Mouse (Mus musculus) spleen, adult 2 months (tissue): ENCODE data around the gene Cntn4. TPM values are rescaled to one million over a fixed set of nuclear protein-coding genes. Genes with fewer than 3 reads are reported as not detected.
"Not testable (repeated sequence)": the region's sequence is repeated elsewhere in the genome, so short reads cannot be mapped to it uniquely, and the experiment has no call there.

Experiments used
- DNase-seq, 2 experiments: peaks; one replicate each; pipeline versions ENCODE4 v3.0.0 to v3.0.0-alpha.2; 2012 to 2021; ENCODE audit warnings: low spot score in 2 of 2, low read depth in 1 of 2
- H3K27ac ChIP-seq: fragments of 200-500 bp; 2 replicates; pipeline ENCODE4 v1.5.1; 2012; ENCODE audit warnings: low read length, inconsistent platforms; ENCODE audit not compliant: insufficient read depth
- H3K27me3 ChIP-seq: fragments of 200-500 bp; 2 replicates; pipeline ENCODE4 v1.6.1; 2012; ENCODE audit warnings: mild to moderate bottlenecking, moderate library complexity, low read length, inconsistent platforms; ENCODE audit not compliant: control insufficient read depth, insufficient read depth
- H3K36me3 ChIP-seq: fragments of 200-500 bp; 2 replicates; pipeline ENCODE4 v1.6.1; 2012; ENCODE audit warnings: mild to moderate bottlenecking, low read length, inconsistent platforms; ENCODE audit not compliant: control insufficient read depth, insufficient read depth
- H3K4me1 ChIP-seq: fragments of 200-500 bp; 2 replicates; pipeline ENCODE4 v1.6.1; 2011; ENCODE audit warnings: inconsistent platforms; ENCODE audit not compliant: control insufficient read depth, insufficient read depth, insufficient read length
- H3K4me3 ChIP-seq: fragments of 200-500 bp; 2 replicates; pipeline ENCODE4 v1.5.1; 2011; ENCODE audit warnings: mild to moderate bottlenecking, inconsistent platforms; ENCODE audit not compliant: insufficient read depth, insufficient read length; ENCODE audit errors: extremely low read depth
- CTCF ChIP-seq: fragments of 200-500 bp; IDR thresholded peaks from 2 replicates; pipeline ENCODE4 v1.5.1; 2011; ENCODE audit warnings: mild to moderate bottlenecking, inconsistent platforms; ENCODE audit not compliant: insufficient read depth, insufficient read length, insufficient replicate concordance; ENCODE audit errors: extremely low read depth
- POLR2A ChIP-seq: fragments of 200-500 bp; IDR thresholded peaks from 2 replicates; pipeline ENCODE4 v1.6.1; 2011; ENCODE audit warnings: low read depth, low read length, inconsistent platforms
- WGBS: fragments of 180-500 bp; shearing (Covaris S2); methylation state at CpG from one replicate; pipeline ENCODE4 v1.1.7; 2018; 5-methylcytosine and 5-hydroxymethylcytosine counted together
- polyA plus RNA-seq: library from polyadenylated mRNA; depleted of rRNA; stranded (reverse); fragments of >200 nt; gene quantifications from 2 replicates; pipeline ENCODE4 v1.2.3, GENCODE M21; 2012

Cntn4 gene
- polyA plus RNA-seq, 1 experiment, result not detected

DNA sequence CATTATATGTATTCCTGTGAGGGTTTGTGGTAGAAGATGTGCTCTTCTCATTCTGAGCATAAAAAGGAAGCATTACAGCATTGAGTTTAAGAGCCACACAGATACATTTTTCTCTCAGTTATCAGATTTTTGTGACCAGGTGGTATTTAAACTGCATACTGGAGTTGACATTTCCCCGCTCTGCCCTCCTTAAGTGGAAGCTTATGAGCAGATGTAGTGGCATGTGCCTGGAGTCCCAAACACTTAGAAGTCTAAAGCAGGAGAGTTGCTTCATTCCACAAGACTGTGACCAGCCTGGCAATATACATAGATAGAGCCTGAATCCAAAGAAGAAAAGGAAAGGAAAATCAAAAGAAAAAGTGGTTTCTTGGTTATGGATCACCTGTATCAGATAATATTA is 655.5 kb downstream of the Cntn4 start:
- Histone ChIP-seq H3K27me3 (no peaks in the 10 kb centered on the region), H3K4me3 (no peak overlapping the region), H3K27ac (no peak overlapping the region), H3K36me3 (no peaks in the 10 kb centered on the region), H3K4me1 (no peaks in the 10 kb centered on the region)
- TF ChIP-seq CTCF (no peak), POLR2A (no peak)
- DNase-seq, result no peak
- 83% methylated on average over 1 of the region's 1 CpGs for WGBS

- TF ChIP-seq POLR2A, result no peak
- no peak for TF ChIP-seq CTCF
- no peaks in the 10 kb centered on the region for H3K4me1 ChIP-seq
- no peak overlapping the region for H3K4me3 ChIP-seq
- DNase-seq, result no peak
- no peaks in the 10 kb centered on the region for H3K36me3 ChIP-seq
- no peaks in the 10 kb centered on the region for H3K27me3 ChIP-seq
- WGBS, result 55% methylated on average over 1 of the region's 1 CpGs
- H3K27ac ChIP-seq, result no peak overlapping the region
Measured at GRCm38 (mm10) chr6:106335066-106335465, 657.6 kb downstream of the Cntn4 start.

DNA sequence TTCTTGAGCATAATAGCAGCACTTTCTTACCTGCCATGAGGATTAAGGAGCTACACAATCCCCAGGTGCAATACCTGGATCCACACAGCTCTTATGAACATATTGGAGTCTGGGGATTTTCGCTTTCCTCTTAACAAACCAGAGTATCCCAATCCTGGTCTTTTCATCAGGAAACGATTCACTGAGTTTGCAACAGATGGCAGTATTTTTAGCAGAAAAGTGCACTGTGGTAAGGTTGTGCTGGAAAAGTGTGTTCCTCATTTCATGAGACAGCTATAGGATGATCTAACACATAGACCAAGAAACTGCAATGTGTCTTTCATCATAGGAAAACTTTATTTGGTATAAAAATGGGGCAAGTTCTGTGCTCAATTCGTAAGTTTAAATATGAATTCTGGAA is 659.3 kb downstream of the Cntn4 start:
- H3K4me1 ChIP-seq, result no peaks in the 10 kb centered on the region
- no peaks in the 10 kb centered on the region for H3K27me3 ChIP-seq
- no peak for TF ChIP-seq CTCF
- no peak for TF ChIP-seq POLR2A
- no peak overlapping the region for H3K27ac ChIP-seq
- WGBS, result 69% methylated on average over 3 of the region's 3 CpGs
- H3K36me3 ChIP-seq, result no peaks in the 10 kb centered on the region
- H3K4me3 ChIP-seq, result no peak overlapping the region
- no peak for DNase-seq

GRCm38 (mm10) chr6:106337829-106338228 is 660.4 kb downstream of the Cntn4 start:
- DNase-seq, result no peak
- no peaks in the 10 kb centered on the region for H3K36me3 ChIP-seq

GRCm38 (mm10) chr6:106341114-106341513 is 663.7 kb downstream of the Cntn4 start:
- H3K4me1 ChIP-seq, result no peaks in the 10 kb centered on the region
- TF ChIP-seq POLR2A, result no peak
- no peaks in the 10 kb centered on the region for H3K36me3 ChIP-seq
- no peak for DNase-seq
- H3K27me3 ChIP-seq, result no peaks in the 10 kb centered on the region
- no peak overlapping the region for H3K4me3 ChIP-seq
- no peak overlapping the region for H3K27ac ChIP-seq

More at GRCm38 (mm10) chr6:106337829-106338228, 660.4 kb downstream of the Cntn4 start:
- TF ChIP-seq CTCF (no peak), POLR2A (no peak)
- H3K4me1 ChIP-seq, result no peaks in the 10 kb centered on the region
- H3K4me3 ChIP-seq, result no peak overlapping the region
- H3K27me3 ChIP-seq, result no peaks in the 10 kb centered on the region
- H3K27ac ChIP-seq, result no peak overlapping the region

DNA sequence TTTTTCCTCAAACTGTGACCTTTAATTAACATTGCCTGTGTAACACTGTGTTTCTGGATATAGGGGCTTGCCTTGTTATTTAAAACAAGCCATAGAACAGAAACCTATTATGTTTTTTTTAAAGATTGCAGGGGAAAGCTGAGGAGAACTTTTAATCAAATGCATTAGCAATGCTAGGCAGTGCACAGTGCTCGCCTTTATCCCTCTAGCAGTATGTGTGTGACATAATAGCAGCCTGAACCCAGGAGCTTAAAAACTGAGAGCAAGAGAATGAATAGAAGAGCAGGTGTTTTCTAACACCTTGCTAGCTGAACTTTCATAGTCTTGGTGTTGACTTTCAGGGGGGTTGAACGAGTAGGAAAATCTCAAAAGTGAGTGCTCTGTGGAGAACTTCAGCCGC is 672.6 kb downstream of the Cntn4 start:
- Histone ChIP-seq H3K4me1 (no peaks in the 10 kb centered on the region), H3K27ac (no peak overlapping the region), H3K36me3 (no peaks in the 10 kb centered on the region), H3K4me3 (no peak overlapping the region), H3K27me3 (no peaks in the 10 kb centered on the region)
- DNase-seq, result no peak
- WGBS, result 79% methylated on average over 3 of the region's 3 CpGs
- TF ChIP-seq POLR2A (no peak), CTCF (no peak)

DNA sequence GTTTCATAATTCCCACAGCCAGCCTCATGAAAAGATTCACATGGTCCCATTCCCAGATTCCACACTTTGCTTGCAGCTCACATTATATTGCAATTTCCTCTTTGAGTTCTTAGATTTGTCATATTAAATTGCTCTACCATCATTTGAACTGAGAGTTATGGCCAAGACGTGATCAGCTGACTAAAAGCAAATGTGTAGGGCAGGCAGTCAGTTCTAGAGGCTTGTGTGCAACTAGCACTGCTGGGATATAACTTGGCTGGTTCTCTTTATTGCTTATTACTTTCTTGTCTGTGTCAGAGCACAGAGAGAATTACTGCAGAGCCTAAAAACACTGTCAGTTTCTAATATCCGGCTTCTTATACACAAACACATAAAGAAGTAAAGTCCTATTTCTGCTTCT is 673.9 kb downstream of the Cntn4 start:
- no peaks in the 10 kb centered on the region for H3K27me3 ChIP-seq
- WGBS, result 84% methylated on average over 2 of the region's 2 CpGs
- H3K36me3 ChIP-seq, result no peaks in the 10 kb centered on the region
- no peak overlapping the region for H3K27ac ChIP-seq
- DNase-seq, result no peak
- TF ChIP-seq POLR2A (no peak), CTCF (no peak)
- H3K4me1 ChIP-seq, result no peaks in the 10 kb centered on the region
- H3K4me3 ChIP-seq, result no peak overlapping the region

DNA sequence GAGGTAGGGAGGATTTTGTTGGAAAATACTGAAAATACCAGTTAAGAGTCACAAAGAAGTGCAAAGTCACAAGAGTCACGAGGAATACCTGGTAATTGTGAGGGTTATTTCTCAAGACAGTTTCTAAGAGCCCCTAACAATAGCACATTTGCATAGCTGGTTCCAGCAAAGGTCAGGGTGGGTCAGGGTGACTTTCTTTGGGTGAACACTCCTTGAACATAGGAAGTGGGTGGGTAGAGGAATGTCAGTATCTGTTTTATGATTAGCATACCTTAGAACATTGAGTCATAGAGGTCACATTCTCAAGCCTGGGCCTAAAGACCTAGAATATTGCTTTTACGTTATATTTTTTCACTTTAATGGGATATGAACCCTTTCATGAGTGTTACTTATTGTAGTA is 681.3 kb downstream of the Cntn4 start:
- H3K27me3 ChIP-seq, H3K27ac ChIP-seq, H3K4me3 ChIP-seq, DNase-seq, H3K36me3 ChIP-seq, H3K4me1 ChIP-seq: not testable (repeated sequence)
- 73% methylated on average over 2 of the region's 2 CpGs for WGBS
